Mouse (Mus musculus): ENCODE data around the gene Trir. TPM values are rescaled to one million over a fixed set of nuclear protein-coding genes. Genes with fewer than 3 reads are reported as not detected.
A peak's percentile ranks its signal among the peaks of the same experiment; 100 is the strongest.

The Trir gene
- polyA plus RNA-seq, 2 experiments = 135 to 168 TPM

GRCm38 (mm10) chr8:85074167-85074566 is 47.5 kb downstream of the Trir start:
- DNase-seq (ENCODE audit: low spot score) (no peak), ATAC-seq (ENCODE audit: low FRiP score, low read depth) (no peak)
- TF ChIP-seq POLR2A (IDR thresholded peaks at IDR 0.05; ENCODE audit: borderline replicate concordance, extremely low read depth, insufficient read depth, insufficient read length) = no peak
- Histone ChIP-seq H3K9ac (ENCODE audit: low read depth, low read length, severe bottlenecking) (no peak overlapping the region), H3K9me3 (ENCODE audit: control insufficient read depth, low read length) (no peaks in the 10 kb centered on the region), H3K4me2 (replicated peaks; ENCODE audit: low read depth, low read length, severe bottlenecking) (no peak overlapping the region), H3K36me3 (ENCODE audit: control insufficient read depth, insufficient read depth, low read length) (peaks cover 48% of the 10 kb centered on the region), H3K4me3 (replicated peaks; ENCODE audit: low read length) (no peak overlapping the region), H3K27me3 (ENCODE audit: control insufficient read depth, insufficient read depth, low read length) (no peaks in the 10 kb centered on the region), H3K4me1 (ENCODE audit: control insufficient read depth, insufficient read depth, low read length) (peaks cover 10% of the 10 kb centered on the region), H3K27ac (replicated peaks; ENCODE audit: low read depth, low read length) (no peak overlapping the region)
- WGBS = 84% methylated on average over 10 of the region's 10 CpGs

- Histone ChIP-seq H3K9ac (ENCODE audit: low read depth, low read length, severe bottlenecking) (no peak overlapping the region), H3K27me3 (ENCODE audit: control insufficient read depth, insufficient read depth, low read length) (no peaks in the 10 kb centered on the region), H3K27ac (replicated peaks; ENCODE audit: low read depth, low read length) (no peak overlapping the region), H3K4me2 (replicated peaks; ENCODE audit: low read depth, low read length, severe bottlenecking) (no peak overlapping the region), H3K36me3 (ENCODE audit: control insufficient read depth, insufficient read depth, low read length) (peaks cover 48% of the 10 kb centered on the region), H3K4me3 (replicated peaks; ENCODE audit: low read length) (no peak overlapping the region), H3K9me3 (ENCODE audit: control insufficient read depth, low read length) (no peaks in the 10 kb centered on the region), H3K4me1 (ENCODE audit: control insufficient read depth, insufficient read depth, low read length) (peaks cover 11% of the 10 kb centered on the region)
- no peak for ATAC-seq (ENCODE audit: low FRiP score, low read depth)
- no peak for TF ChIP-seq POLR2A (IDR thresholded peaks at IDR 0.05; ENCODE audit: borderline replicate concordance, extremely low read depth, insufficient read depth, insufficient read length)
- WGBS = 90% methylated on average over 10 of the region's 10 CpGs
- no peak for DNase-seq (ENCODE audit: low spot score)
These were observed 48.0 kb downstream of the Trir start for GRCm38 (mm10) chr8:85074617-85075016.

GRCm38 (mm10) chr8:85076001-85076400 is 49.4 kb downstream of the Trir start:
- Histone ChIP-seq H3K9ac (ENCODE audit: low read depth, low read length, severe bottlenecking) (no peak overlapping the region), H3K27me3 (ENCODE audit: control insufficient read depth, insufficient read depth, low read length) (no peaks in the 10 kb centered on the region), H3K4me3 (replicated peaks; ENCODE audit: low read length) (no peak overlapping the region), H3K4me2 (replicated peaks; ENCODE audit: low read depth, low read length, severe bottlenecking) (no peak overlapping the region), H3K4me1 (ENCODE audit: control insufficient read depth, insufficient read depth, low read length) (peaks cover 13% of the 10 kb centered on the region), H3K9me3 (ENCODE audit: control insufficient read depth, low read length) (no peaks in the 10 kb centered on the region), H3K27ac (replicated peaks; ENCODE audit: low read depth, low read length) (no peak overlapping the region), H3K36me3 (ENCODE audit: control insufficient read depth, insufficient read depth, low read length) (peaks cover 48% of the 10 kb centered on the region)
- DNase-seq (ENCODE audit: low spot score) (no peak), ATAC-seq (ENCODE audit: low FRiP score, low read depth) (no peak)
- no peak for TF ChIP-seq POLR2A (IDR thresholded peaks at IDR 0.05; ENCODE audit: borderline replicate concordance, extremely low read depth, insufficient read depth, insufficient read length)
- WGBS = 71% methylated on average over 9 of the region's 9 CpGs

GRCm38 (mm10) chr8:85076993-85077392 is 50.4 kb downstream of the Trir start:
- H3K4me3 ChIP-seq (replicated peaks; ENCODE audit: low read length) = no peak overlapping the region
- 0% methylated on average over 2 of the region's 2 CpGs for WGBS
- TF ChIP-seq POLR2A (IDR thresholded peaks at IDR 0.05; ENCODE audit: borderline replicate concordance, extremely low read depth, insufficient read depth, insufficient read length) = no peak
- peak; percentile 94 for DNase-seq (ENCODE audit: low spot score)
- H3K27ac ChIP-seq (replicated peaks; ENCODE audit: low read depth, low read length) = no peak overlapping the region
- ATAC-seq (ENCODE audit: low FRiP score, low read depth) = peak; percentile 47; the same call in 1 of the 2 replicates
- H3K4me2 ChIP-seq (replicated peaks; ENCODE audit: low read depth, low read length, severe bottlenecking) = no peak overlapping the region
- H3K4me1 ChIP-seq (ENCODE audit: control insufficient read depth, insufficient read depth, low read length) = peaks cover 10% of the 10 kb centered on the region
- peaks cover 48% of the 10 kb centered on the region for H3K36me3 ChIP-seq (ENCODE audit: control insufficient read depth, insufficient read depth, low read length)
- no peak overlapping the region for H3K9ac ChIP-seq (ENCODE audit: low read depth, low read length, severe bottlenecking)
- no peaks in the 10 kb centered on the region for H3K9me3 ChIP-seq (ENCODE audit: control insufficient read depth, low read length)
- H3K27me3 ChIP-seq (ENCODE audit: control insufficient read depth, insufficient read depth, low read length) = no peaks in the 10 kb centered on the region

Small RNA genes lying within 50 kb of the gene (microRNA-seq; reads per million reads assigned to microRNA genes)
- 1.1 reads per million for gene Mir7070

Other genes starting within 250 kb of the Trir start
- 81.2 and 97.7 TPM in 2 replicates for gene Nfix, start 226.5 kb upstream of the Trir start, polyA plus RNA-seq (2012; rRNA removed)
- gene Nfix, start 226.5 kb upstream of the Trir start, polyA plus RNA-seq (2014; fragmentation: Nextera tagmentation; extraction: Ambion mirVana) = 100 and 108 TPM in 2 replicates
- 5.7 and 5.9 TPM in 2 replicates for gene Dand5, start 204.0 kb upstream of the Trir start, polyA plus RNA-seq (2012; rRNA removed)
- gene Dand5, start 204.0 kb upstream of the Trir start, polyA plus RNA-seq (2014; fragmentation: Nextera tagmentation; extraction: Ambion mirVana) = 6.4 and 6.9 TPM in 2 replicates
- 39.8 and 45.6 TPM in 2 replicates for gene Gadd45gip1, start 195.3 kb upstream of the Trir start, polyA plus RNA-seq (2012; rRNA removed)
- gene Gadd45gip1, start 195.3 kb upstream of the Trir start, polyA plus RNA-seq (2014; fragmentation: Nextera tagmentation; extraction: Ambion mirVana) = 43.2 and 44.9 TPM in 2 replicates
- 82.0 and 82.4 TPM in 2 replicates for gene Rad23a, start 186.2 kb upstream of the Trir start, polyA plus RNA-seq (2012; rRNA removed)
- gene Rad23a, start 186.2 kb upstream of the Trir start, polyA plus RNA-seq (2014; fragmentation: Nextera tagmentation; extraction: Ambion mirVana) = 104 and 109 TPM in 2 replicates
- 575 and 831 TPM in 2 replicates for gene Calr, start 179.9 kb upstream of the Trir start, polyA plus RNA-seq (2012; rRNA removed)
- 802 and 827 TPM in 2 replicates for gene Calr, start 179.9 kb upstream of the Trir start, polyA plus RNA-seq (2014; fragmentation: Nextera tagmentation; extraction: Ambion mirVana)
- gene Farsa, start 169.8 kb upstream of the Trir start, polyA plus RNA-seq (2012; rRNA removed) = 105 and 123 TPM in 2 replicates
- 78.4 and 81.2 TPM in 2 replicates for gene Farsa, start 169.8 kb upstream of the Trir start, polyA plus RNA-seq (2014; fragmentation: Nextera tagmentation; extraction: Ambion mirVana)
- gene Syce2, start 154.7 kb upstream of the Trir start, polyA plus RNA-seq (2012; rRNA removed) = 30.5 and 36.9 TPM in 2 replicates
- gene Syce2, start 154.7 kb upstream of the Trir start, polyA plus RNA-seq (2014; fragmentation: Nextera tagmentation; extraction: Ambion mirVana) = 75.3 and 78.4 TPM in 2 replicates
- gene Gcdh, start 132.9 kb upstream of the Trir start, polyA plus RNA-seq (2012; rRNA removed) = 45.8 and 58.9 TPM in 2 replicates
- gene Gcdh, start 132.9 kb upstream of the Trir start, polyA plus RNA-seq (2014; fragmentation: Nextera tagmentation; extraction: Ambion mirVana) = 29.8 and 34.5 TPM in 2 replicates
- gene Klf1, start 124.9 kb upstream of the Trir start, polyA plus RNA-seq (2012; rRNA removed) = 2.5 and 3.0 TPM in 2 replicates
- gene Klf1, start 124.9 kb upstream of the Trir start, polyA plus RNA-seq (2014; fragmentation: Nextera tagmentation; extraction: Ambion mirVana) = 1.4 and 2.0 TPM in 2 replicates
- 18.5 and 20.5 TPM in 2 replicates for gene Dnase2a, start 118.3 kb upstream of the Trir start, polyA plus RNA-seq (2012; rRNA removed)
- 13.8 and 15.4 TPM in 2 replicates for gene Dnase2a, start 118.3 kb upstream of the Trir start, polyA plus RNA-seq (2014; fragmentation: Nextera tagmentation; extraction: Ambion mirVana)
- gene Mast1, start 89.5 kb upstream of the Trir start, polyA plus RNA-seq (2012; rRNA removed) = 0.36 and 0.50 TPM in 2 replicates
- gene Mast1, start 89.5 kb upstream of the Trir start, polyA plus RNA-seq (2014; fragmentation: Nextera tagmentation; extraction: Ambion mirVana) = 0.15 and 0.32 TPM in 2 replicates
- not detected in 2 replicates for gene Rtbdn, start 79.8 kb upstream of the Trir start, polyA plus RNA-seq (2012; rRNA removed)
- not detected in 2 replicates for gene Rtbdn, start 79.8 kb upstream of the Trir start, polyA plus RNA-seq (2014; fragmentation: Nextera tagmentation; extraction: Ambion mirVana)
- gene Gm49661, start 57.4 kb upstream of the Trir start, polyA plus RNA-seq (2012; rRNA removed) = 2.0 TPM in 1 of 2 replicates, not detected in the other
- not detected in 2 replicates for gene Gm49661, start 57.4 kb upstream of the Trir start, polyA plus RNA-seq (2014; fragmentation: Nextera tagmentation; extraction: Ambion mirVana)
- gene Prdx2, start 57.2 kb upstream of the Trir start, polyA plus RNA-seq (2012; rRNA removed) = 387 and 405 TPM in 2 replicates
- gene Prdx2, start 57.2 kb upstream of the Trir start, polyA plus RNA-seq (2014; fragmentation: Nextera tagmentation; extraction: Ambion mirVana) = 839 and 877 TPM in 2 replicates
- gene Rnaseh2a, start 57.1 kb upstream of the Trir start, polyA plus RNA-seq (2012; rRNA removed) = 58.6 and 60.8 TPM in 2 replicates
- 87.6 and 90.8 TPM in 2 replicates for gene Rnaseh2a, start 57.1 kb upstream of the Trir start, polyA plus RNA-seq (2014; fragmentation: Nextera tagmentation; extraction: Ambion mirVana)
- 11.3 and 16.4 TPM in 2 replicates for gene Junb, start 48.1 kb upstream of the Trir start, polyA plus RNA-seq (2012; rRNA removed)
- gene Junb, start 48.1 kb upstream of the Trir start, polyA plus RNA-seq (2014; fragmentation: Nextera tagmentation; extraction: Ambion mirVana) = 16.9 and 18.0 TPM in 2 replicates
- gene Hook2, start 36.2 kb upstream of the Trir start, polyA plus RNA-seq (2012; rRNA removed) = 15.1 and 17.7 TPM in 2 replicates
- 17.4 and 18.1 TPM in 2 replicates for gene Hook2, start 36.2 kb upstream of the Trir start, polyA plus RNA-seq (2014; fragmentation: Nextera tagmentation; extraction: Ambion mirVana)
- 0.08 and 0.15 TPM in 2 replicates for gene Best2, start 12.3 kb upstream of the Trir start, polyA plus RNA-seq (2012; rRNA removed)
- gene Best2, start 12.3 kb upstream of the Trir start, polyA plus RNA-seq (2014; fragmentation: Nextera tagmentation; extraction: Ambion mirVana) = not detected in 2 replicates
- 173 and 207 TPM in 2 replicates for gene Asna1, start 1.5 kb upstream of the Trir start, polyA plus RNA-seq (2012; rRNA removed)
- gene Asna1, start 1.5 kb upstream of the Trir start, polyA plus RNA-seq (2014; fragmentation: Nextera tagmentation; extraction: Ambion mirVana) = 95.0 and 98.0 TPM in 2 replicates
- gene Tnpo2, start 10.1 kb downstream of the Trir start, polyA plus RNA-seq (2012; rRNA removed) = 89.9 and 112 TPM in 2 replicates
- gene Tnpo2, start 10.1 kb downstream of the Trir start, polyA plus RNA-seq (2014; fragmentation: Nextera tagmentation; extraction: Ambion mirVana) = 16.9 and 18.0 TPM in 2 replicates
- 51.0 and 73.3 TPM in 2 replicates for gene Fbxw9, start 33.2 kb downstream of the Trir start, polyA plus RNA-seq (2012; rRNA removed)
- gene Fbxw9, start 33.2 kb downstream of the Trir start, polyA plus RNA-seq (2014; fragmentation: Nextera tagmentation; extraction: Ambion mirVana) = 28.6 and 30.5 TPM in 2 replicates
- gene Gm5741, start 41.2 kb downstream of the Trir start, polyA plus RNA-seq (2012; rRNA removed) = 0.99 TPM in 1 of 2 replicates, not detected in the other
- gene Gm5741, start 41.2 kb downstream of the Trir start, polyA plus RNA-seq (2014; fragmentation: Nextera tagmentation; extraction: Ambion mirVana) = 0.74 and 1.6 TPM in 2 replicates
- gene Dhps, start 44.9 kb downstream of the Trir start, polyA plus RNA-seq (2012; rRNA removed) = 44.9 and 46.9 TPM in 2 replicates
- gene Dhps, start 44.9 kb downstream of the Trir start, polyA plus RNA-seq (2014; fragmentation: Nextera tagmentation; extraction: Ambion mirVana) = 46.1 and 47.7 TPM in 2 replicates
- gene Wdr83os, start 53.9 kb downstream of the Trir start, polyA plus RNA-seq (2012; rRNA removed) = 87.2 and 112 TPM in 2 replicates
- 138 and 139 TPM in 2 replicates for gene Wdr83os, start 53.9 kb downstream of the Trir start, polyA plus RNA-seq (2014; fragmentation: Nextera tagmentation; extraction: Ambion mirVana)
- gene Wdr83, start 54.5 kb downstream of the Trir start, polyA plus RNA-seq (2012; rRNA removed) = 53.2 and 58.4 TPM in 2 replicates
- gene Wdr83, start 54.5 kb downstream of the Trir start, polyA plus RNA-seq (2014; fragmentation: Nextera tagmentation; extraction: Ambion mirVana) = 36.8 and 38.4 TPM in 2 replicates
- 46.7 and 54.1 TPM in 2 replicates for gene Man2b1, start 56.4 kb downstream of the Trir start, polyA plus RNA-seq (2012; rRNA removed)
- 32.9 and 34.2 TPM in 2 replicates for gene Man2b1, start 56.4 kb downstream of the Trir start, polyA plus RNA-seq (2014; fragmentation: Nextera tagmentation; extraction: Ambion mirVana)
- 1.8 and 2.4 TPM in 2 replicates for gene Zfp791, start 96.3 kb downstream of the Trir start, polyA plus RNA-seq (2012; rRNA removed)
- 0.77 and 1.8 TPM in 2 replicates for gene Zfp791, start 96.3 kb downstream of the Trir start, polyA plus RNA-seq (2014; fragmentation: Nextera tagmentation; extraction: Ambion mirVana)
- not detected in 2 replicates for gene Cks1brt, start 125.1 kb downstream of the Trir start, polyA plus RNA-seq (2012; rRNA removed)
- not detected in 2 replicates for gene Cks1brt, start 125.1 kb downstream of the Trir start, polyA plus RNA-seq (2014; fragmentation: Nextera tagmentation; extraction: Ambion mirVana)
- gene Olfr371, start 199.2 kb downstream of the Trir start, polyA plus RNA-seq (2012; rRNA removed) = not detected in 2 replicates
- gene Olfr371, start 199.2 kb downstream of the Trir start, polyA plus RNA-seq (2014; fragmentation: Nextera tagmentation; extraction: Ambion mirVana) = not detected in 2 replicates